Mouse (Mus musculus) embryonic fibroblast, embryonic 13.5 days (primary cell): ENCODE measurements at regions not wholly inside any gene's neighbourhood (a gene's known extent, or its start where the extent isn't known, plus 50 kb on each side); places are given as distances from the start of the nearest gene placed in this dataset.

ENCODE experiments used
- CTCF ChIP-seq: IDR thresholded peaks from 2 replicates; pipeline ENCODE4 v1.5.1; 2011; ENCODE audit warnings: mild to moderate bottlenecking, control low read depth, low read length, moderate library complexity, borderline replicate concordance; ENCODE audit not compliant: insufficient read depth
- POLR2A ChIP-seq: IDR thresholded peaks from 2 replicates; pipeline ENCODE4 v1.6.1; 2011; ENCODE audit warnings: low read depth, mild to moderate bottlenecking, control low read depth, low read length, moderate library complexity

DNA sequence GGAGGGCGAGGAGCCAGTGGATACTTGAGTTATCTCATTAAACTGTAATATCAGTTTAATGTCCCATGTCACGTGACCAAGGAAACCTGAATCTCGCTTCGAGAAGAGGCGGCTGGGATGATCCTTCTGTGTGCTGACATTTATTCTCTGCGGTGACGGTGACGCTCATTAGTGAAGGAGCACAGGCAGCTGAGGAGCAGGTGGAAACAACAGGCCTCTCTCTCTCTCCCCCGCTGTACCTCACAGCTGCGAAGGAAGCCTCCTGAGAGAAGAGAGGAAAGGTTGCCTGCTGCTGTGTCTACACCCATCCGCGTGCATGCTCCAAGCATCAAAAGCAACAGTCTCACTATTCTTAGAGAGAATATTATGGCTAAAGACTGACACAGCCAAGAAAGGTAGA lies 731.8 kb downstream of the Defb40 start:
- TF ChIP-seq CTCF (no peak), POLR2A (no peak)
